Mouse (Mus musculus) retina, embryonic 14.5 days (tissue): ENCODE measurements around the gene Ifi211.
"Not testable (repeated sequence)": the region's sequence is repeated elsewhere in the genome, so short reads cannot be mapped to it uniquely, and the experiment has no call there.

ENCODE experiments used
- DNase-seq: peaks from one replicate; pipeline ENCODE4 v3.0.0-alpha.2; 2015; ENCODE audit warnings: low spot score

Ifi211 gene

DNA sequence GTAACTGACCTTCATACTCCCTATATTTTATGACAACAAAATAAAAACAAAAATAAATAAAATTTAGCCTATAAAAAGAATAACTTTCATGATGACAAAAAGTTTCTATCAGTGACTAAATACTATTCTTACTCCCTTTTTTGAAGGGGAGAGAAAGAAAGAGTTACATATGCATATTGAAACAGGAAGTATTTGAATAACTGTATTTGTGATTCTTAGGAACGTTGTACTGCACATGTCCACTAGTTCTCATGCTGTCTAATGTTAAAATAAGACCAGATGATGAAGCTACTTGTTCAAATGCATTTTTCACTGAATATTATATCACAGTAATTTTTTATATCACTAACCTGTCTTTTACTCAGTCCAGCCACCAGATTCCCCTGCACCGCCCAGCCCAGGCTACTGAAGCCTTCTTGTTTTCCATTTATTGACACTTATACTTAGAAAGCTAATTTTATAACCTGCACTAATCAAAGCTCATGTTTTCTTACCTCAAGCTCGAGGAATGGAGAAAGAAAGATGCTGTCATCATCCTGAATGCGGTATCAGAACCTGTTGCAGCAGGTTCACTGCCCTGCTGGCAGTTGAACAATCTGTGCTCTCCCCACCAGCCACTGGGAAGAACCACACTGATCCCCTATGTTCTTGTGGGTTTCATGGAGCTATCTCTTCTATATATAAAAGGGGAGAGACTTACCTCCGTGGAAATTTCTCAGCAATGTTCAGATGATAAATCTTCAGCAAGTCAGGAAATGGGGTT, 33.4 kb downstream of the Ifi211 start:
- DNase-seq, result not testable (repeated sequence)

DNA sequence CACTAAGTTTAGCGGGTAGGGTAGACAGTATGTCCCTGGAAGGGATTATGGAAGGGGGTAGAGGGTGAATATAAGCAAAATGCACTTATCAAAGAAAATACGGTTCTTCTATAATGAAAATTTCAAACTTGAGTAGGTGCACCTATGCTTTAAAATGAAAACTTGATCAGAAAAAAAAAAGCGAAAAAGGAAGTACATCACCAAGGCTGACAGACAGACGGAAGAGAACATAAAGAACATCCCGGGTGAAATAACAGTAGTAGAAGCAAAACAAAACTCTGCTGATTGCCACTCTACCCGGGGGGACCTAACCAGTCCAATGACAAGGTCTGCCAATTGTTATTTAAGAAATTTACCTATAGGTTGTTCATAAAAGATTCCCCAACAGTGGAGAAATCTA, 34.6 kb downstream of the Ifi211 start:
- not testable (repeated sequence) for DNase-seq

DNA sequence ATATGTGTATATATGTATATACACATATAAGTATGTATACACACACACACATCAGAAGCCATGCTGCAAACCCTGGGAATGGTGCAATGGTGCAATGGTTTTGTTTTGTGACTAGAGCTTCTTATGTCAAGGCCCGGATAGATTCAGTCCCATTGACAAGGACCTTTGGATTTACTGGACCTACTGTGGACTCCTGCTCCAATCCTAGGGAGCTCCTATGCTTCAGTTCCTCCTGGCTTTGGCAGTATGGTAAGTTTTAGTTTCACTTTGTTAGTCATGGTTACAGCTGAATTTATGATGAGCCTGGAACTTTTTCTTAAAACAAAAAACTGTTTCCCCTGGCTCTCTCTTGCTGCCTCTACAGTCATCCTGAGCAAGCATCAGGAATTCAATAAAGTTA, 35.7 kb downstream of the Ifi211 start:
- not testable (repeated sequence) for DNase-seq

DNA sequence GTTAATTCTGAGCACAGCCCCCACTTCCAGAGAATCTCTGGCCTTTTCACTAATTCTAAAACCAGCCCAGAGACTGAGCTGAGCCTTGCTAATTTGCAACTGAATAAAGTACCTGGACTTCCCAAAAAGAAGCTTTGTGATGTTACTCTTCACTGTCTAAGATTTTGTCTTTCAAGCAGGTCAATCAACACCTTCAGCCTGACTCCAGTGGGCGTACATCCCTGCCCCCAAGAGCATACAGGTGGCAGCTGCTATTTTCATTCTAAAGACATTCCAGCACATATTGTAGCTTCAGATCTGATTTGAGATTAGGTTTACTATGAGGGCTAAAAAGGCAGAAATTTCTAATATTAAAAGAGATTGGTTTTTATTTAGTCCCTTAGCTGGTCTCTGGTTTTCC, 44.3 kb downstream of the Ifi211 start:
- not testable (repeated sequence) for DNase-seq

DNA sequence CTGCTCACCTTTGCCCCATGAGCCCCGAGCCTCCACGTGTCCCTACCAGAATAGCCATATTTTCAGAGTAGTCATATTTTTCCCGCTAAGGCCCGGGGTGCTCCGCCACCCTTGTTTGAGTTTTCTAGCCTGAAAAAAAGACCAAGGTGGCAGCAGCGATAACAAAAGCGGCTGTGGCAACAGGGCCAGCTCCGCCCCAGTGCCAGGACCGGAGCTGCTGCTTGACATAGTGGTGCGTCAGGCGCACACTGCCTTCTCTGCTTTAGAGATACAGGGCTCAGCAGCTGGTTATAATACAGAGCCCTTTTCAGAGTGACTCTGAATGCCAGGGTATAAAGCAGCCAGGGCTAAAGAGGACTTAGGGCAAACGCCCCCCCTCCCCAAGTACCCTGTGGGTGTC, 46.3 kb downstream of the Ifi211 start:
- DNase-seq, result no peak

DNA sequence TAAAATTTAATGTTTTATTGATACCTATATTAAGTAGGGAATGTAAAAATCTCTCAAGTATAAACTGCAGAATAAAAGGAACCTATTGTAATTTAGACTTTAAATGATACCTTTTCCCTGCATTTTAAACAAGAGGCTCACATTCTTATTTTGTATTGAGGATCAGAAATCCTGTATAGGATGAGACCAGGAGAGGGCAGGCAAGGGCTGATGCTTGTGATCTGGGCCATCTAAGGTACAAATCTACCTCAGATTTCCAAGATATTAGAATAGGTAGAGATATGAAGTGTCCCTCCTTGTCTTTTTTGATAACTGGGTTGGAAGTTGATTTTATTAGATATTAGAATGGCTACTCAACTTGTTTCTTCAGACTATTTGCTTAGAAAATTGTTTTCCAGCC, 59.1 kb downstream of the Ifi211 start:
- peak; percentile 13 for DNase-seq

DNA sequence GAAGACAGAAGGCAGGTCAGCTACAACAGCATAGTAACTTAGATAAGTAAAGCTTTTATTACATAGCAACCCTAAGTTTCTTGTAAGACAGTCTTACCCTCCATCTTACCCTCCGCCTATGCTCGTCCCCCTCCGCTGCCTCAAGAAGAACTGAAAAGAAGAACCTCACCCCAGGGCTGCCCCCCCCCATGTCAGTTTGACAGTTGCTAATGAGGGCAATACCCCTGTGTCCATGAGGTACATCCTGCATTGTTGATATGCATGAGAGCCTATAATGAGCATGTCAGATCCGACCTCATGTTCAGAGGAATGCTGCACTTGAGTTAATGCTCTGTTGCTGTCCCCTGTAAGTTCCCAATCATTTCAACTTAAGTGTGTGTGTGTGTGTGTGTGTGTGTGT, 60.0 kb downstream of the Ifi211 start:
- DNase-seq, result not testable (repeated sequence)
